12 mouse cellular contexts compared by ENCODE assay signal in the genomic region with DNA sequence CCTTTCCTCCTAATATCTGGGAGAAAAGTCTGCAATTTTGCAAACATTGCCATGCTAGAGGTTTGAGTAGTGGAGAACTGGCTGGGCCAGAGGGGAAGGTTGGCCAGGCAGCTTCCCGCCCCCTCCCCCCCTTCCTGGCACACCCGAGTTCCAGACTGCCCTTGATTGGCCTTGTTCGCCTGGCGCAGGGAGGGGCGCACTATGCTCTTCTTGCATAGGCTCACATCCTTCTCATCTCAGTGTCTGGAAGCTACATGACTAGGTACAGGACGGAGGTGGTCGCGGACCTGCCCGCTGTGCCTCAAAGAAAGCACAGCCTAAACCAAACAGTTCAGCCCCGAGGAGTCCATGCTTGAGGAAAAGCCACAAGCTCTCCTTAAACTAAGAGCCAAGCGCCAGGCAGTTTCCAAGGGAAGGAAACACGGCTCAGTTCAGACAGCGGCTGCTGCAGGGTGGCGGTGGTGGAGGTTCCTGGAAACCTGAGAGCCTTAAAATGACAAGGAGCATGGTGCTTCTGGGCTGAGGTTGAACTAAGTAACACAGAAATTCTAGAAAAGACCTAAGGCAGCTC. TPM values are rescaled to one million over a fixed set of nuclear protein-coding genes. Genes with fewer than 3 reads are reported as not detected.
DNase-seq lines count a peak whose midpoint lies in the region; ATAC-seq and TF ChIP-seq lines count a peak whose summit lies in the region.
"Had no signal": no experiment of that assay in that cellular context is flagged by ENCODE, and none has a peak within 500 bp of the region (broad histone marks: within the 10 kb centered on the region; RNA-seq: fewer than 3 reads in every experiment).

No protein-coding gene starts in this region.

- no peaks in the 10 kb centered on the region for H3K9me3 ChIP-seq in kidney, postnatal 0 days (replicated peaks; ENCODE audit: low read length)
- no peaks in the 10 kb centered on the region for H3K9me3 ChIP-seq in limb, embryonic 10.5 days (replicated peaks)

- H3K4me2 ChIP-seq in kidney, postnatal 0 days (ENCODE audit: low read length): no peak overlapping the region

- no peaks in the 10 kb centered on the region for H3K27me3 ChIP-seq in kidney, postnatal 0 days (ENCODE audit: insufficient read depth, low read length)
- H3K27me3 ChIP-seq in limb, embryonic 10.5 days (ENCODE audit: low read depth, poor library complexity, severe bottlenecking): no peaks in the 10 kb centered on the region

- peaks cover 38% of the 10 kb centered on the region for H3K36me3 ChIP-seq in kidney, postnatal 0 days (ENCODE audit: insufficient read depth, low read length)
- peaks cover 96% of the 10 kb centered on the region for H3K36me3 ChIP-seq in limb, embryonic 10.5 days

- ATAC-seq in kidney, postnatal 0 days (replicated peaks; ENCODE audit: low FRiP score, low read depth): no peak
- ATAC-seq in megakaryocyte-erythroid progenitor cell, adult 5-6 weeks (replicated peaks; ENCODE audit: low FRiP score, low TSS enrichment, poor library complexity, severe bottlenecking): no peak
- ATAC-seq: lung, postnatal 0 days; midbrain, embryonic 16.5 days had no signal

- WGBS in kidney, postnatal 0 days: 71% methylated on average over 14 of the region's 14 CpGs
- WGBS in limb, embryonic 10.5 days: 86% methylated on average over 14 of the region's 14 CpGs

- H3K27ac ChIP-seq in kidney, postnatal 0 days: peak overlapping the region; percentile 40; the same call in 1 of the 2 replicates
- H3K27ac ChIP-seq in limb, embryonic 10.5 days: 0 out of 2 replicates have a peak overlapping the region, but pooled peaks have one; percentile 33

- H3K4me3 ChIP-seq in kidney, postnatal 0 days (replicated peaks; ENCODE audit: low read depth, low read length): no peak overlapping the region
- H3K4me3 ChIP-seq in limb, embryonic 10.5 days: no peak overlapping the region

- no peak for TF ChIP-seq CTCF in kidney, postnatal 0 days (IDR thresholded peaks at IDR 0.05; ENCODE audit: low read depth)

- peak; percentile 33 to 54 for DNase-seq in cerebellum, postnatal 25 days
- no peak for DNase-seq in cerebellum, adult 9-11 months
- no peak for DNase-seq in kidney, postnatal 0 days (ENCODE audit: low spot score)
- no peak for DNase-seq in kidney, postnatal 4 days
- DNase-seq in ZHBTc4 (ENCODE audit: low read depth, low spot score): peak; percentile 86
- DNase-seq in limb, embryonic 10.5 days (ENCODE audit: low spot score): no peak
- no peak for DNase-seq in thymus, postnatal 36 days
- DNase-seq: heart, postnatal 4 days had no signal

- H3K4me1 ChIP-seq in kidney, postnatal 0 days (replicated peaks; ENCODE audit: insufficient read depth, low read length): no peaks in the 10 kb centered on the region; the same call in 1 of the 2 replicates
- no peaks in the 10 kb centered on the region for H3K4me1 ChIP-seq in limb, embryonic 10.5 days

- no peak overlapping the region for H3K9ac ChIP-seq in kidney, postnatal 0 days (ENCODE audit: low read depth, low read length)

RNA-seq across cellular contexts. Expression of a gene that starts 30.3 kb away (rescaled TPM):
- 0.62 and 0.76 TPM in 2 replicates for polyA plus RNA-seq in kidney, postnatal 0 days (2015; fragmentation: Nextera tagmentation; extraction: Ambion mirVana)
- 0.44 and 0.60 TPM in 2 replicates for polyA plus RNA-seq in limb, embryonic 10.5 days (2016; fragmentation: Nextera tagmentation; extraction: Ambion mirVana)
- total RNA-seq in megakaryocyte-erythroid progenitor cell, adult 5-6 weeks (2014; fragmentation: Nextera tagmentation): not detected in 2 replicates
- total RNA-seq in megakaryocyte-erythroid progenitor cell, adult 5-6 weeks (2017): not detected in 2 replicates
- total RNA-seq: left cerebral cortex, postnatal 36 days had no signal

RNA-seq across cellular contexts. Expression of a gene that starts 36.2 kb away (rescaled TPM):
- polyA plus RNA-seq in kidney, postnatal 0 days (2015; fragmentation: Nextera tagmentation; extraction: Ambion mirVana): 0.08 TPM in 1 of 2 replicates, not detected in the other
- 0.14 TPM in 1 of 2 replicates, not detected in the other for polyA plus RNA-seq in limb, embryonic 10.5 days (2016; fragmentation: Nextera tagmentation; extraction: Ambion mirVana)
- not detected in 2 replicates for total RNA-seq in megakaryocyte-erythroid progenitor cell, adult 5-6 weeks (2014; fragmentation: Nextera tagmentation)
- total RNA-seq in megakaryocyte-erythroid progenitor cell, adult 5-6 weeks (2017): not detected in 2 replicates
- polyA plus RNA-seq: lung, postnatal 0 days; midbrain, embryonic 16.5 days had no signal

Comparison
In these comparisons a context has a peak if more than half of its experiments do, and no peak if none do; other contexts are left out.
1. DNase-seq: peak in cerebellum, postnatal 25 days (2 of 2) and ZHBTc4 (single experiment); none in cerebellum, adult 9-11 months (single experiment), kidney, postnatal 0 days (single experiment), kidney, postnatal 4 days (0 of 2), limb, embryonic 10.5 days (single experiment) and thymus, postnatal 36 days (0 of 2).